Mouse (Mus musculus) heart, postnatal 0 days (tissue): ENCODE data around the gene Gimap1. TPM values are rescaled to one million over a fixed set of nuclear protein-coding genes. Genes with fewer than 3 reads are reported as not detected.

ENCODE experiments used
- ATAC-seq: fragments of 200-750 bp; cut with Nextera tagmentation; 2 replicates; pipeline ENCODE4 v1.8.0; 2017; ENCODE audit warnings: low read depth, moderate number of reproducible peaks, moderate library complexity; ENCODE audit not compliant: insufficient read depth
- DNase-seq: peaks from one replicate; pipeline ENCODE4 v3.0.0-alpha.2; 2016; ENCODE audit warnings: low spot score
- H3K27ac ChIP-seq: fragments of 300-500 bp; sonication (generic); 2 replicates; pipeline ENCODE4 v1.5.1; 2014; ENCODE audit warnings: low read depth, mild to moderate bottlenecking
- H3K27me3 ChIP-seq: fragments of 300-500 bp; sonication (generic); 2 replicates; pipeline ENCODE4 v1.6.1; 2014; ENCODE audit warnings: low read length, mixed read lengths; ENCODE audit not compliant: control insufficient read depth, insufficient read depth
- H3K36me3 ChIP-seq: fragments of 300-500 bp; sonication (generic); replicated peaks from 2 replicates; pipeline ENCODE4 v1.6.1; 2014; ENCODE audit warnings: low read length, mixed read lengths; ENCODE audit not compliant: control insufficient read depth, insufficient read depth
- H3K4me1 ChIP-seq: fragments of 300-500 bp; sonication (generic); 2 replicates; pipeline ENCODE4 v1.6.1; 2014; ENCODE audit warnings: antibody characterized with exemption; ENCODE audit not compliant: control insufficient read depth, insufficient read depth
- H3K4me2 ChIP-seq: fragments of 300-500 bp; sonication (generic); 2 replicates; pipeline ENCODE4 v1.6.1; 2014; ENCODE audit warnings: low read depth, mild to moderate bottlenecking, low read length, moderate library complexity
- H3K4me3 ChIP-seq: fragments of 300-500 bp; sonication (generic); 2 replicates; pipeline ENCODE4 v1.5.1; 2014; ENCODE audit warnings: low read depth, low read length
- H3K9ac ChIP-seq: fragments of 300-500 bp; sonication (generic); replicated peaks from 2 replicates; pipeline ENCODE4 v1.6.1; 2014; ENCODE audit warnings: low read depth, low read length, mixed read lengths
- H3K9me3 ChIP-seq: fragments of 300-500 bp; sonication (generic); replicated peaks from 2 replicates; pipeline ENCODE4 v1.6.1; 2016; ENCODE audit warnings: low read length; ENCODE audit not compliant: control insufficient read depth
- CTCF ChIP-seq: IDR thresholded peaks from 2 replicates; pipeline ENCODE4 v1.5.1; 2016; ENCODE audit warnings: antibody characterized with exemption, control low read depth, low read depth
- EP300 ChIP-seq: IDR thresholded peaks from 2 replicates; pipeline ENCODE4 v1.6.1; 2016; ENCODE audit warnings: antibody characterized with exemption, low read depth
- WGBS: fragments of 180-500 bp; shearing (Covaris S2); extraction: QIAGEN DNeasy Blood & Tissue Kit; methylation state at CpG from one replicate; pipeline ENCODE4 v1.1.7; 2014; 5-methylcytosine and 5-hydroxymethylcytosine counted together
- polyA plus RNA-seq: library from polyadenylated mRNA; unstranded; fragments of >200 nt; fragmentation: Nextera tagmentation; extraction: Ambion mirVana; gene quantifications from 2 replicates; pipeline ENCODE4 v1.2.1, GENCODE M21; 2015
- total RNA-seq: library from RNA; depleted of rRNA; stranded (reverse); fragments of >200 nt; gene quantifications from 2 replicates; pipeline ENCODE4 v1.2.3, GENCODE M21; 2014; ENCODE audit warnings: low replicate concordance; rRNA removed

Gimap1 gene
- total RNA-seq (14.5 and 19.7 TPM in 2 replicates), polyA plus RNA-seq (22.7 and 23.1 TPM in 2 replicates)

- no peaks in the 10 kb centered on the region for H3K36me3 ChIP-seq
- H3K9ac ChIP-seq: peak within 1 kb of the TSS; percentile 40; the same call in 1 of the 2 replicates
- TF ChIP-seq EP300 (no peak), CTCF (no peak)
- H3K4me2 ChIP-seq: peak within 1 kb of the TSS; percentile 54
- peaks cover 30% of the 10 kb centered on the region for H3K27me3 ChIP-seq
- peaks cover 10% of the 10 kb centered on the region; the same call in 1 of the 2 replicates for H3K4me1 ChIP-seq
- H3K27ac ChIP-seq: peak within 1 kb of the TSS; percentile 81
- peak within 1 kb of the TSS; percentile 42 for H3K4me3 ChIP-seq
- no peaks in the 10 kb centered on the region for H3K9me3 ChIP-seq
- ATAC-seq: no peak
- 48% methylated on average over 15 of the region's 15 CpGs for WGBS
- peak; percentile 13 for DNase-seq
These were observed at the start of gene Gimap1 for GRCm38 (mm10) chr6:48738961-48739779. Gene Gimap1, plus strand, starts transcription at chr6:48739054.

GRCm38 (mm10) chr6:48689320-48689719, 49.5 kb upstream of the Gimap1 start:
- H3K4me2 ChIP-seq: no peak overlapping the region
- H3K36me3 ChIP-seq: no peaks in the 10 kb centered on the region
- H3K27ac ChIP-seq: no peak overlapping the region
- no peaks in the 10 kb centered on the region for H3K9me3 ChIP-seq
- WGBS: 73% methylated on average over 2 of the region's 2 CpGs
- no peak overlapping the region for H3K9ac ChIP-seq
- no peaks in the 10 kb centered on the region for H3K27me3 ChIP-seq
- ATAC-seq (no peak), DNase-seq (no peak)
- TF ChIP-seq EP300 (no peak), CTCF (no peak)
- H3K4me3 ChIP-seq: no peak overlapping the region
- no peaks in the 10 kb centered on the region for H3K4me1 ChIP-seq

- Histone ChIP-seq H3K4me2 (no peak overlapping the region), H3K27ac (no peak overlapping the region), H3K4me1 (no peaks in the 10 kb centered on the region), H3K4me3 (no peak overlapping the region), H3K27me3 (no peaks in the 10 kb centered on the region), H3K36me3 (no peaks in the 10 kb centered on the region), H3K9me3 (no peaks in the 10 kb centered on the region), H3K9ac (no peak overlapping the region)
- WGBS: 66% methylated on average over 6 of the region's 6 CpGs
- TF ChIP-seq CTCF (no peak), EP300 (no peak)
- DNase-seq (no peak), ATAC-seq (no peak)
These were observed 45.9 kb upstream of the Gimap1 start for GRCm38 (mm10) chr6:48692962-48693361.

GRCm38 (mm10) chr6:48696830-48697554, 41.9 kb upstream of the Gimap1 start:
- no peak for TF ChIP-seq CTCF
- no peak for TF ChIP-seq EP300
- ATAC-seq (no peak), DNase-seq (no peak)
- no peak overlapping the region for H3K9ac ChIP-seq
- peak overlapping the region; percentile 74 for H3K27ac ChIP-seq
- WGBS: 77% methylated on average over 4 of the region's 4 CpGs
- H3K4me2 ChIP-seq: no peak overlapping the region
- 0 out of 2 replicates have a peak, but pooled peaks cover 10% of the 10 kb centered on the region for H3K4me1 ChIP-seq
- no peak overlapping the region for H3K4me3 ChIP-seq
- H3K36me3 ChIP-seq: no peaks in the 10 kb centered on the region
- no peaks in the 10 kb centered on the region for H3K27me3 ChIP-seq
- H3K9me3 ChIP-seq: no peaks in the 10 kb centered on the region

- H3K27me3 ChIP-seq: no peaks in the 10 kb centered on the region
- DNase-seq (no peak), ATAC-seq (0 out of 2 replicates have a peak, but pooled peaks have one; percentile 29)
- TF ChIP-seq EP300 (peak; percentile 54; the same call in 1 of the 2 replicates), CTCF (no peak)
- 30% methylated on average over 1 of the region's 1 CpGs for WGBS
- H3K9ac ChIP-seq: no peak overlapping the region
- H3K4me3 ChIP-seq: no peak overlapping the region
- 0 out of 2 replicates have a peak, but pooled peaks cover 10% of the 10 kb centered on the region for H3K4me1 ChIP-seq
- H3K4me2 ChIP-seq: no peak overlapping the region
- H3K36me3 ChIP-seq: 0 out of 2 replicates have a peak, but pooled peaks cover 2% of the 10 kb centered on the region
- no peaks in the 10 kb centered on the region for H3K9me3 ChIP-seq
- peak overlapping the region; percentile 74 for H3K27ac ChIP-seq
These were observed 41.3 kb upstream of the Gimap1 start for GRCm38 (mm10) chr6:48697555-48697930.
